Mouse (Mus musculus) urinary bladder, postnatal 10 days (tissue): ENCODE measurements around the gene Krtap5-1.
"Not testable (repeated sequence)": the region's sequence is repeated elsewhere in the genome, so short reads cannot be mapped to it uniquely, and the experiment has no call there.

ENCODE experiments used
- DNase-seq: peaks from one replicate; pipeline ENCODE4 v3.0.0; 2022; ENCODE audit warnings: low spot score

Krtap5-1 gene

DNA sequence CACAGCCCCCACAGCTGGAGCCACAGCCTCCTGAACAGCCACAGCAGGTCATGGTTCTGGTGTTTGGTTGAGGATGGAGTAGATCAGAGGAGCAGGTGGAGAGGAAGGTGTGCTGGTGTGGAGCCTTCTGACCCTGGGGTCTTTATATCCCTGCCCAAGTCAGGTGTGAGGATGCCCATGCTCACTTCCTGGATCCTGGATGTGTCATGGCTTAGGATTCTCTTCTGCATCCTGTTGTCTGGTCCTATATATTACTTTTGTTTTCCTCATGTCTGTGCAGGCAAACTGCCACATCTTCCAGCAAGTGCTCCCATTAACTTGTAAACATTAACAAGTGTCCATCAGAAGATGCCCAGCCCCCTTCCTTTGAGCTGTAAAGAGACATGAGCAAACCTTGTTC, at the start of gene Krtap5-1:
Gene Krtap5-1, minus strand, starts transcription at position 101 of the 400 bp plus-strand sequence.
- DNase-seq = not testable (repeated sequence)

DNA sequence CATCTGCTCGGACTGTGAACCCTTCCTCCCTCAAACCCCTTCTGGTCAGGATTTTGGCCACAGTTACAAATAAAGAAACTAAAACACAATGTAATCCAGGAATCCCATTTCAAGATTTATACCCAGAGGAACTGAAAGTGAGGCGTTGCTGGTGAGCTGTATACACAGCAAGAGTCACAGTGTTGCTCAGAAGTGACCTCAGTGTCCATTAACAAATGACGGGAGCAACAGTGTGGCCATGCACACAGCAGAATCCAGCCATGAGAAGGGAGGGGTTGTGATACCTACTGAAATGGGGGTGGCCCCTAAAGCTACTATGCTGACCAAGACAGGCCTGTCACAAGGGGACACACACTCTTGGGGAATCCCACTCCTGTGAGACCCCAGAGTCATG, 45.3 kb upstream of the Krtap5-1 start:
- no peak for DNase-seq

DNA sequence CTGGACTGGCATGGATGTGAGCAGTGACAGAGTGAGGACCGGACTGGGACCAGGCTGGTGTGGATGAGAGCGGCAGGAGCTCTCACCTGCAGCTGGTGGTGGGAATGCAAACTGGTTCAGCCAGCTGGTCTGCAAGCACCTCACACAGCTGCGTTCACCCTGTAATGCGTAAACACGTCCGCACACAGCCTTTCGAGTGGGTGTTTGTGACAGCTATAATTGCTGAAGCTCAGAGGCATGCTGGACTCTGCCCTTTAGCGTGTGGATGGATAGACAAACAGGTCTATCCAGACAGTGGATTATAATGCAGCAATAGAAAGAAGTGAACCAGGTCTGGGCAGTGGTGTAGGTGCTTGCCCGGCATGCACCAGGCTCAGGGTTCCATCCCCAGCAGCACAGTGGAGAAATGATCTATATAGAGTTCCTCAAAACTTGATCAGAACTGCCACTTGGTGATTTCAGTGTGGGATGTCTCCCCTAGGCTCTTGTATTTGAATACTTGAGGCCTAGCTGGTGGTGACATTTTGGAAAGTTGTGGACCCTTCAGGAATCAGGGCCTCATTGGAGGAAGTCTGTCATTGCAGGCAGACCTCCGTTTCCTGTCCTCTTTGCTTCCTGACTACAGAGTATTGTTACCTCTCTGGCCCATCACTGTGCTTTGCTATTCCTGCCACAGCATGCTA, 44.8 kb upstream of the Krtap5-1 start:
- no peak for DNase-seq

DNA sequence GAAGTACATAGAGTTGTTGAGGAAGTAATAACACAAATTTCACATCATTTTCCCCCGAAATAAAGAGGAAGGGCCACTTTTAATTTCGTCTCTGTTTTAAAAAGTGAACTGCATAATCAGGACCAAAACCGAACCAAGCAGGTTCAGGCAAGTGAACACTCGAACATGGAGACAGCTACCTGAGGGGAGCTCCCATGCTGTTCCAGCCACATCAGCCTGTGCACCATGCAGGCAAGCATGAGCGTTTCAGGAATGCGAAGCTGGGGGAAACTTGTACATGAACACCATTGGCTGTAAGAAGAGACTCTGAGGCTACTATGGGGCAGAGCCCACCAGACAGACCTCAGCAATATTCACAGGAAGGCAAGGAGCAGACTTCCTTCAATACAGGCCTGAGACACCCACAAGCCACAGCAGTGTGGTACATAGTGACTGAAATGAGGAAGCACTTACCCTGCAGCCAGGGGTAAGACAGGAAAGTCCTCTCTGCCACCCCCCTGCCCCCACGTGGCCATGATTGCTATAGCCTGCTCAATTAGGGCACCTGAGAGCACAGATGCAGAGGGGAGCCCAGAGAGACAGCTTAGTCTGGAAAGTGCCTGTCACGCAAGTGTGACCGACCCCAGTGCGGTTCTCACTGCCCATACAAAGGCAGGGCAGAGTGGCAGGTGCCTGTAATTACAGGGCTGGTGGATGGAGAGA, 43.5 kb upstream of the Krtap5-1 start:
- DNase-seq = no peak

DNA sequence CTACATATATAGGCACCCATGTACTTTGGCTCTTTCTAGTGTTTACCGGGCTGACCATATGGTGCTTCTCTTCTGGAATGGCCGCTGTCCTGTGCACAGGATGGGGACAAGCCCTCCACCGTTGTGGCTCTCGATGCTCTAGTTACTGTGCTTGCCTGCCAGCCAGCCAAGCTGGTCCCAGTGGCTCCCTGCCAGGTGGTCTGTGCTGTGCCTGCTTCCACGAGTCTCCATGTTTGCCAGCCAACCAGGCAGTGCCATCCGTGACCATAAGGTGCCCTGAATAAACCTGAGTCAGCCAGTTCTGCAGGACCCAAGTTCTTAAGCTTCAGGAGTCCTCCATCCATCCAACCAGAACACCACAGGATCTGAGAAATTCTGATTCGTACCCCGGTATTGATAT, 38.2 kb upstream of the Krtap5-1 start:
- DNase-seq = no peak

DNA sequence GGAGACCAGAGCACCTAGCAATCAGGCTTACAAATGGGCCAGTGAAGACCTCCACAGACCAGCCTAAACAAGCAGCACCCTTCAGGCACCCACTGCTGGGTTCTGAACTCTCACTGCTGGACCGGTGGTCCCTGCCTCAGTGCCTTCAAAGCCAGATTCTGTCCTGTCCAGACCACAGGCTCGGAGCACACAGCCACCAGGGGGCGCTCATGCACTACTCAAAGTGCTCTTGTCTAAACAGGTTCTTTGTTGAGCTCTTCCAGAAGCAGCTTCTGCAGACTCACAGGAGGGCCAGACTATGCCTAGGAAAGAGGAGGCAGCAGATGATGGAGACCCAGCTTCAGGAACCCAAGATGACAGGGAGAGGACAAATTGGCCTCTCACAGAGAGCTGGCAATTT, 37.3 kb upstream of the Krtap5-1 start:
- DNase-seq = peak; percentile 85

DNA sequence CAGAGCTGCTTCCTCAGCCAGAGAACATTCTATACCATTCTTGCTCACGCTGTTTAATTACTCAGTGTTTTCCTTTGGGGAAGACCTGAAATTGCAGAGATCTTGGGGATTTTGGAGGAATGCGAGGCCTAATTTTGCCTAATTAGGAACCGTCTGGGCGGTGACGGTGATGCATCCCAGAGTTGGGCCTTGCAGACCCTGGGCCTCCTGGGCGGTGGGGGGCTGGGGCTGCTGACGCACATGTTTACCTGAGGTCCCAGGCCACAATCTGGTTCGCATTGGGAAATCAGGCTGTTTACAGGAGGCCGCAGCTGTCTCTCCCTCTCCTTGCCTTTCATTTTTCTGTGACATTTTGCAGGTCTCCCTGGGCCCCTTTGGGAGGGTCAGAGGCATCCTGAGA, 35.8 kb upstream of the Krtap5-1 start:
- not testable (repeated sequence) for DNase-seq

DNA sequence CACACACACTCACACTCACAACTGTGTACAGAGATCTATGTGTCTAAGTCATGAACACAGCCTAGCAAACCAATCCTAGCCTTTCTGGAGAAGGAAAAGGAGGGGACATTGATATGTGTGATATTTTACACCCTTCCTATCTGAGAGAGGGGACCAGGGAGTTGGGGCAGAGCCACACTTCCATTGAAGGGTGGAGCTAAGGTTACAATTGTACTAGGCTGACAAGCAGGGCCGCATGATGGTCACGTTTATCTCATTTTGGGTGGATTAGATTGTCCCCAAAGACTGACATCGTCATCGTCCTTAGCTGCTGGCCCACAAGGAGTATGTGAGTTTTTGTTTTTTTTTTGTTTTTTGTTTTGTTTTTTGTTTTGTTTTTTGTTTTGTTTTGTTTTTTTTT, 34.4 kb upstream of the Krtap5-1 start:
- no peak for DNase-seq

DNA sequence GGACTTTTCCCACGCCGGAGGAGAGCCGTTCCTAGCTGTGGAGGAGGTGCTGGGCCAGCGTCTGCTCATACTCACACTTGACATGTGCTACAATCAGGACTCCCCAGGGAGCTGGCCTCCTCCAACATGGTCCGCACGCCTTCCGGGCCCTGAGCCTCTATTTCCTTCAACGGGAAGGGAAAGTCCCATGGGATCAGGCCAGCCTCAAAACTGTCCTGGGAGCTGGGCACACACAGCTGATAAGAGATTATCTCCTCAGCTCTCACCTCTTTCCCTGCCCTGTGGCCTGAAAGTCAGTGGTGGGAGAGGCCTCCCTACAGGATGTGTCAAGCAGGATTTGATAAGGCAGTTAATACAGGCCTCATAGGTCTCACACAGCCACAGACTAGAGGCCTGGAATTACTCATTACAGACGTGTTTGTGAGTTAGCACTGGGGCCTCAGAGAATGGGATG, 33.4 kb upstream of the Krtap5-1 start:
- DNase-seq = no peak

DNA sequence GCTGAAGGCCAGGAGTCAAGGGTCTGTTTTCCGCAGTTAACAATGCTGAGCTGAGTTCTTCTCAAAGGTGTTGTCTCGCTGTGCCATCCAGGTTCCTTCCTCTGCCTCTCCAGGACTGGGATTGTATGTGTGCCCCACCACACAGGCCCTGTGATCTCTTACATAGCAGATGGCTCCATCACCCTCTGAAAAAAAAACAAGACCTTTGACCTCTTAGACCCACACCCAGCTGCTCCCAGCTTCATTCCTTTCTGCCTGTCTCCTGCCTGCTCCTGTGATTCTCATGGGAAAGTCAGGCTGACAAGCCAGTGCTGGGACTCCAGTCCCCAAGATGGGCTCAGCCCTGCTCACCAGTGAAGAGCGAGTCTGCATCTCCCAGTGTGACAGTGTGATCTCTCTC, 31.6 kb upstream of the Krtap5-1 start:
- DNase-seq = no peak

DNA sequence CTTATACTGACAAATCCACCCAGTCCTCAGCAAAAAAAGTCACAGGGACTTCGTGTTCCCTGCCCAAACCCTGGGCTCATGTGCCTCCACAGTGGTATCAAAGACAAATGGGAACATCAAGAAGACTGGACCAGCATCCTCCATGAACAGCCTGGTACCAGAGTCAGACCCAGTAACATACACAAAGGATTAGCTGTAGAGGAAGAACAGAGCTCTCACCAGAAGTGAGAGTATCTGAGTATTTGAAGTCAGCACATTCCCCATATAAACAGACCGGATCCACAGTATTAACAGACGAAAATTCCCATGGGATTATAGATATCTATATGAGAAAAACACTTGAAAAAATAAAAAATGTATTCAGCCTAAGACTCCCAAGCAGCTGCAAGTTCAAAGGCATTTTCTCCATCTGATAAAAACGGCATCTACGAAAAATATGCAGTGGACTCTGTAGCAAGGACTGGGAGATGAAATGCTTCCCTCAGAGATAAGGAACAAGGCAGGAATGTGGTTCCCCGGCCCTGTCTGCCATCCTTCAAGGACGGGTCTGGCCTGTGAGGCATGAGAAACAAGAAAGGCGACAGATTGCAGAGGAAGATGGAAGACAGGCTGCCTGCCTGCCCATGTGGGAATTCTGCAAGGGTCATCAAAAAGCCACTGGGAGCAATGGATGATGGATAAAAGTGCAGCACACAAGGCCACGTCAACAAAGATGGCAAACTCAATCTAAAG, 30.0 kb upstream of the Krtap5-1 start:
- DNase-seq = no peak

DNA sequence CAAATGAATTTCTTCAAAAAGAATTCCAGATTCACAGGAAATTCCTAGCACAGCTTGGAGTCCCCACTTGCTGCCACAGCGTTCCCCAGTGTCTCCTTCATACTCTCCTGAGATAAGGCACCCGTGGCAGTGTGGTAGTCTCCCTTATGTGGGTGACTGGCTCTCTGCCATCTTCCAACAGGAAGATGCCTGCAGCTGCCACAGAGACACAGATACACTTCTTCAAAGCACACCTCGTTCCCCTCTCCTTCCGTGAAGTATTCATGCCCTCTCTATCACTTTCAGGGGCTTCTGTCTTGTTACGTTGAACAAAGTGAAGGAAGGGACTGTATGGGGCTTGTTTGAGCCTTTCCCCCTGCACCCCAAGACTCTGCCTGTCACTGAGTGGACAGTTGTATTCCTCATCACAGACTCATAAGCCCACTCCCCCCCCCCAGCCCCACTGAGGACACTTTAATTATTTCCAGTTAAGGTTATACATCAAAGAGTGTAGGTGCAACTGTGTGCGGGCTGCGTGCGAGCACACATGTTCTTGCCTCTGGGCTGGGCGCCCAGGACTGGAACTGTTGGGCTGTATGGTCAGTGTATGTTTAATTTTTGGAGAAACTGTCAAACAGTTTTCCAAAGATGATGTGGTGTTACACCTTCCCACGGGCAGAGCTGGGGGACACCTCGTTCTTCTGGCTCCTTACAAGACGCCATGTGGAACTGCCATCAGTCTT, 26.6 kb upstream of the Krtap5-1 start:
- DNase-seq = no peak

DNA sequence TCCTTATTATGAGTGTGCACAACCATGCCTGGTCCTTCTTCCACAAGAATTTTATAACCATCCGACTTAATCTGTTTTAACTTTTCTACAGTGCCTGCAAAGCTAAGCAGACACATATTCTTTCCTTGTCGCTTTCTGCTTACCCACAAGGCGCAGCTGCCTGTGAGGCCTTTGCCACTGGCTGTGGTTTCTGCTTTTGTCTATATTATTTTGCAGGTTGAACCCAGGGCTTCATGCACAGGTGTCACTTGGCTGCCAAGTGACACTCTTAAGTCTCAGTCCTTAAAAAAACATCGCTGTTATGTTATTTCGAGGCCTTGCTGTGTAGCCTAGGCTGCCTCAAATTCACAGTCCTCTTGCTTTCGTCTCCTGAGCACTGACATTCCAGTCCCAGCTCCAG, 25.7 kb upstream of the Krtap5-1 start:
- DNase-seq = no peak

DNA sequence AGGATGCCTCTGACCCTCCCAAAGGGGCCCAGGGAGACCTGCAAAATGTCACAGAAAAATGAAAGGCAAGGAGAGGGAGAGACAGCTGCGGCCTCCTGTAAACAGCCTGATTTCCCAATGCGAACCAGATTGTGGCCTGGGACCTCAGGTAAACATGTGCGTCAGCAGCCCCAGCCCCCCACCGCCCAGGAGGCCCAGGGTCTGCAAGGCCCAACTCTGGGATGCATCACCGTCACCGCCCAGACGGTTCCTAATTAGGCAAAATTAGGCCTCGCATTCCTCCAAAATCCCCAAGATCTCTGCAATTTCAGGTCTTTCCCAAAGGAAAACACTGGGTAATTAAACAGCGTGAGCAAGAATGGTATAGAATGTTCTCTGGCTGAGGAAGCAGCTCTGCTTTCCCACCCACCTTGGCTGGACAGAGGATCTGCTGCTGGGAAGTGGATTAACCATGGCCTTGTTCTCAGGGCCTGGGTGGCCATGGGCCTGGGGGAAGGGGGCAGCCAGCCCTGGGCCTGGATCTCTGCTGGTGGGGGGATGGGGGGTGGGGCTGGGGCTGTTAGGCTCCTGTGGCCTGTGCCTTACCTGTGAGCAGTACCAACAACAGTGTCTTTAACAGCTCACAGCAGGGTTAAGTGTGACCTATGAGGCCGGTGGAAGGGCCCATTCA, 24.9 kb upstream of the Krtap5-1 start:
- not testable (repeated sequence) for DNase-seq

DNA sequence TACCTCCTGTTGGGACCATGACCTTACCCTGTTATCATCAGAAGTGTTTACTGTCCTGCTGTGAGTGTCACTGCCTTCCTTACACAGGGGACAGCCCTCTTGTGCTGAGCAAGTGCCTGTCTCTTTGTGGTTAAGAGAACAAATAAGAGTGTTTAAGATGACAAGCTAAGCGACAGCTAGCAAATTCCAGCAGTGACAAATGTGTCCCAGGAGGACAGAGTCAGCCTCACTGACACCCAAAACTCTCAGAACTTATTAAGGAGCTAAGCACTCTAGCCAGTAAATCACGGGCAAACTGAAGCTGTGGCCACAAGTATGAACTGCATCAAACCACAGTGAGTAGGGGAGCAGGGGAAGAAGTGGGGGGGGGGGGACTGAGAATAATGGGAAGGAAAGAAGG, 24.0 kb upstream of the Krtap5-1 start:
- no peak for DNase-seq

DNA sequence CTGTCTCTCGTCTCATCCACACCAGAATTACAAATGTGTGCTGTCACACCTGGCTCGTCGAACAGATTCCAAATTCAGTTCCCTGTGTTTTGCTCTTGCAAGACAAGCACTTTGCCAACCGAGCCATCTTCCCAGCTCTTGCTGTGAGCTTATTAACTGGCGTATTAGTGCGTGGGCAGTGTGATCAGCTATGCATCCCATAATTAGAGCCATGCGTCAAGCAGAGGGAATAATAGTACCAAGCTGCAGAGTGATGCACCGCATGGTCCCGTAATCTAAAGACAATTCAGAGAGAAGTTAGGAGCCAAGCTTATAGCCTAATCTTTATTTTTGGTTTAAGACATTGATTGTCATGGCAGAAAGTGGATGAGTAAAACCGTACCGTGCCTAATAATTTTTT, 22.2 kb upstream of the Krtap5-1 start:
- DNase-seq = no peak

DNA sequence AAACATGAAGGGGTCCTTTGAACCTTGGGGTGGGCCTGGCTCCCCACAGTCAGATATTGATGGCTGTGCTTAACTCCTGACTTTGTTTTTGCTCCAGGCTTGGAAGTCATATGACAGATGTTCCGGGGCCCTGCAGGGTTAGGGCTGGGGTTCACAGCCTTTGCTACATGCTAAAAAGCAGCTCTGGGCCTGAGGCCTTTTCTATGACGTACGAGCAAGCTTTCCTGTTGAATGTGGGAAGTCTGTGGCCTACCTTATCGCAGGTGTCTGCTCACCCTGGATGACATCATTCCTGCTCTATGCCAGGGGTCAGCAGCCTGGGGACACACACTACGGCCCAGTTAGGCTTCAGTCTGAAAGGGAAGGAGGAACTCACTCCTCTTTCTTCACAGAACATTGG, 20.3 kb upstream of the Krtap5-1 start:
- DNase-seq = no peak

DNA sequence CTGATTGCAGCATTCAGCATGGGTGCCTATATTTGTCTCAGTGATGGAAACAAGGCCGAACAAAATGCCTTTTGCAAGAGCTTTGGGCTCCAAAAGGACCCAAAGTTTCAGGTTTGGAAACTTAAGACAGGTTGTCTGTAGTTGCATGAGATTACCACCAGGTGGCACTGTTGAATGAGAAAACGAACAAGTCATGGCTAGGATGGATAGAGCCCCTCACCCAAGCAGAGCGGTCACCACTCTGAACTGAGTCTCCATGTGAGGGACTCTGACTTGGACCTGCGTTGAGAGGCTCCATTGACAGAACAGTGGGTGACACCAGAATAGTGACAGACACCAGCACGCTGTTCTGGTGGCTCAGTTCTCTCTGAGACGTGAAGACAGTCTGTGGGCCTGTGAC, 19.6 kb upstream of the Krtap5-1 start:
- no peak for DNase-seq

DNA sequence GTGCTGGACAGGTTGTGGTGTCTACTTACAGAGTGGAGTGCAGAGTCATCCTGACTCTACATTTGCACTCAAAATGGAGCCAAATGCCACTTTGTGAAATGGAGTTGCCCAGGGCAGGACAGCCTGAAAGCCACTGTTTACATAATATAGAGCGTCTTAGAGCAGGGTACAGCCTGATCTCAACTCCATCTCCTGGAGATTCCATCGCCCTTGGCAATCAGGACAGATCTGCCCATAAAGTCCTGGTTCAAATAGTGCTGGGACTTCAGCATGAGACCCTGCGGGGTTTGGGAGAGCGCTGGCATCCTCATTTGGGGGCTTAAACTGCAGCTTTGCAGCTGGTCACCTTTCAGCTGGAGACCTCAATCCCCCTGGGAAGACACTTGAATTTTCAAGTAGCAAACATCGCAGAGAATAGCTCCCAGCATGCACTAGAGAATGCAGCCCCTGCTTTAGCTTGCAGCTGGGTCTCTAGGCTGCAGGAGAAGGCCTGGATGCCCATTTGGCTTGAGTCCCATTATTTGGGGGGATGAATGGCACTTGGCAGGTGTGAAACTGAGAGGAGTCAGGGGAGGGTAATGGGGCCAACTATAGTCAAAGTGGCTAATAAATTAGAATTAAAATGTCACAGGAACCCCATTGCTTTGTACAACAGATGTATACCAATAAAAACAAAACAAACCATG, 17.8 kb upstream of the Krtap5-1 start:
- DNase-seq = no peak

DNA sequence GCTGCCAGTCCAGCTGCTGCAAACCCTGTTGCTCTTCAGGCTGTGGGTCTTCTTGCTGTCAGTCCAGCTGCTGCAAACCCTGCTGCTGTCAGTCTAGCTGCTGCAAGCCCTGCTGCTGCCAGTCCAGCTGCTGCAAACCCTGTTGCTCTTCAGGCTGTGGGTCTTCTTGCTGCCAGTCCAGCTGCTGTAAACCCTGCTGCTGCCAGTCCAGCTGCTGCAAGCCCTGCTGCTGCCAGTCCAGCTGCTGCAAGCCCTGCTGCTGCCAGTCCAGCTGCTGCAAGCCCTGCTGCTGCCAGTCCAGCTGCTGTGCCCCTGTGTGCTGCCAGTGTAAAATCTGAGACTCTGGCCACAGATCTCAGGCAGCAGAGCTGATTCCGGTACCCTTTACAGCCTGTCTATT, 7.0 kb upstream of the Krtap5-1 start:
- not testable (repeated sequence) for DNase-seq

DNA sequence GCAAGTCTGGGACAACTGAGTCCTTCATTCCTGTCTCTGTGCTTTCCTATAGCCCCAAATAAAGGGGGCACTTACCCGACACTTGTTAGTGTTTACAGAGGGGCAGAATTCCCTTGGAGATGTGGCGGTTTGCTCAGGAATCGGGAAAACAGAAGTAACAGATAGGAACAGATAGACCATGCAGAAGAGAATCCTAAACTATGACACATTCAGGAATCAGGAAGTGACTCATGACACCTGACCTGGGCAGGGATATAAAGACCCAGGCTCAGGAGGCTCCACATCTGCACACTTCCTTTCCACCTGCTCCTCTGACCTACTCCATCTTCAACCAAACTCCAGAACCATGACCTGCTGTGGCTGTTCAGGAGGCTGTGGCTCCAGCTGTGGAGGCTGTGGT, 6.3 kb upstream of the Krtap5-1 start, which contains the start of gene Krtap5-4:
Gene Krtap5-4, plus strand, starts transcription at position 301 of the 400 bp plus-strand sequence.
- DNase-seq = no peak
